Mouse (Mus musculus) heart, postnatal 0 days (tissue): Measurements from ENCODE around the gene Gpr137. TPM values are rescaled to one million over a fixed set of nuclear protein-coding genes. Genes with fewer than 3 reads are reported as not detected.

ENCODE experiments used
- ATAC-seq: fragments of 200-750 bp; cut with Nextera tagmentation; 2 replicates; pipeline ENCODE4 v1.8.0; 2017; ENCODE audit warnings: low read depth, moderate number of reproducible peaks, moderate library complexity; ENCODE audit not compliant: insufficient read depth
- DNase-seq: peaks from one replicate; pipeline ENCODE4 v3.0.0-alpha.2; 2016; ENCODE audit warnings: low spot score
- H3K27ac ChIP-seq: fragments of 300-500 bp; sonication (generic); 2 replicates; pipeline ENCODE4 v1.5.1; 2014; ENCODE audit warnings: low read depth, mild to moderate bottlenecking
- H3K27me3 ChIP-seq: fragments of 300-500 bp; sonication (generic); 2 replicates; pipeline ENCODE4 v1.6.1; 2014; ENCODE audit warnings: low read length, mixed read lengths; ENCODE audit not compliant: control insufficient read depth, insufficient read depth
- H3K36me3 ChIP-seq: fragments of 300-500 bp; sonication (generic); replicated peaks from 2 replicates; pipeline ENCODE4 v1.6.1; 2014; ENCODE audit warnings: low read length, mixed read lengths; ENCODE audit not compliant: control insufficient read depth, insufficient read depth
- H3K4me1 ChIP-seq: fragments of 300-500 bp; sonication (generic); 2 replicates; pipeline ENCODE4 v1.6.1; 2014; ENCODE audit warnings: antibody characterized with exemption; ENCODE audit not compliant: control insufficient read depth, insufficient read depth
- H3K4me2 ChIP-seq: fragments of 300-500 bp; sonication (generic); 2 replicates; pipeline ENCODE4 v1.6.1; 2014; ENCODE audit warnings: low read depth, mild to moderate bottlenecking, low read length, moderate library complexity
- H3K4me3 ChIP-seq: fragments of 300-500 bp; sonication (generic); 2 replicates; pipeline ENCODE4 v1.5.1; 2014; ENCODE audit warnings: low read depth, low read length
- H3K9ac ChIP-seq: fragments of 300-500 bp; sonication (generic); replicated peaks from 2 replicates; pipeline ENCODE4 v1.6.1; 2014; ENCODE audit warnings: low read depth, low read length, mixed read lengths
- H3K9me3 ChIP-seq: fragments of 300-500 bp; sonication (generic); replicated peaks from 2 replicates; pipeline ENCODE4 v1.6.1; 2016; ENCODE audit warnings: low read length; ENCODE audit not compliant: control insufficient read depth
- CTCF ChIP-seq: IDR thresholded peaks from 2 replicates; pipeline ENCODE4 v1.5.1; 2016; ENCODE audit warnings: antibody characterized with exemption, control low read depth, low read depth
- EP300 ChIP-seq: IDR thresholded peaks from 2 replicates; pipeline ENCODE4 v1.6.1; 2016; ENCODE audit warnings: antibody characterized with exemption, low read depth
- WGBS: fragments of 180-500 bp; shearing (Covaris S2); extraction: QIAGEN DNeasy Blood & Tissue Kit; methylation state at CpG from one replicate; pipeline ENCODE4 v1.1.7; 2014; 5-methylcytosine and 5-hydroxymethylcytosine counted together
- polyA plus RNA-seq: library from polyadenylated mRNA; unstranded; fragments of >200 nt; fragmentation: Nextera tagmentation; extraction: Ambion mirVana; gene quantifications from 2 replicates; pipeline ENCODE4 v1.2.1, GENCODE M21; 2015
- total RNA-seq: library from RNA; depleted of rRNA; stranded (reverse); fragments of >200 nt; gene quantifications from 2 replicates; pipeline ENCODE4 v1.2.3, GENCODE M21; 2014; ENCODE audit warnings: low replicate concordance

Gene Gpr137
- total and polyA plus RNA-seq, 2 experiments from 2014 or later, result 16.8 to 46.1 TPM

DNA sequence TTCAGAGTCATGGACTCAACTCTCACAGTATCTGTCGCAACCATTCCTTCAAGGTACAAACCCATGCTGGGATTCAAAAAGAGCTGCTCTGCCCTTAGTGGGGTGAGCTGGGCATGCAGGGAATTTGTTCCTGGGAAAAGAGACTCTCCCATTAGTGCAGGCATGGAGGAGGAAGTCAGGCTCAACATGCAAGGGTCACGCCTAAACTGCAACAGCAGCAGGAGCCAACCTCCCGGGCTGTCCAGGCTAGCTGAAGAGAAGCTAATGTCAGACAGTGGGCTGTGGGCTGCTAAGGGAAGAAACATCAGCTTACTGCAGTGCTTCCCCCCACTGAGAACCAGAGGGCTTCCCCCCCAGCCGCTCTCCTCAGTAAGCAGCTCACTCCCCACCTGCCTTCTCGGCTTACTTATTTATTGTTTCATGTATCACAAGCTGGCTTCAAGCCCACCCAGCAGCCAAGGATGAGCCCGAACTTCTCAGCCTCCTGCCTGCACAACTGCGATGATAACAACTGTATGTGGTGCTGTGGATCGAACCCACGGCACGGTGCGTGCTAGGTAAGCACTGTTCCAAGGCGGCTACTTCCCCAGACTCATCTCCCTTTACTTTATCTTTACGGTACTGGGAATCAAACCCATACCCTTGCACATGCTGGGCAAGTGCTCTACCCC lies 30.1 kb upstream of the Gpr137 start:
- Histone ChIP-seq H3K27ac (no peak overlapping the region), H3K4me1 (peaks cover 21% of the 10 kb centered on the region), H3K4me2 (no peak overlapping the region), H3K9me3 (no peaks in the 10 kb centered on the region), H3K27me3 (no peaks in the 10 kb centered on the region), H3K9ac (no peak overlapping the region), H3K4me3 (no peak overlapping the region), H3K36me3 (peaks cover 3% of the 10 kb centered on the region)
- 79% methylated on average over 13 of the region's 13 CpGs for WGBS
- TF ChIP-seq EP300 (no peak), CTCF (no peak)
- no peak for DNase-seq
- no peak for ATAC-seq

GRCm38 (mm10) chr19:6971644-6972043 lies 29.4 kb upstream of the Gpr137 start:
- H3K4me3 ChIP-seq, result no peak overlapping the region
- H3K4me1 ChIP-seq, result peaks cover 19% of the 10 kb centered on the region
- 41% methylated on average over 6 of the region's 6 CpGs for WGBS
- H3K9me3 ChIP-seq, result no peaks in the 10 kb centered on the region
- TF ChIP-seq EP300 (no peak), CTCF (no peak)
- ATAC-seq (no peak), DNase-seq (no peak)
- H3K27me3 ChIP-seq, result no peaks in the 10 kb centered on the region
- H3K27ac ChIP-seq, result no peak overlapping the region
- H3K36me3 ChIP-seq, result no peaks in the 10 kb centered on the region
- H3K9ac ChIP-seq, result no peak overlapping the region
- no peak overlapping the region for H3K4me2 ChIP-seq

DNA sequence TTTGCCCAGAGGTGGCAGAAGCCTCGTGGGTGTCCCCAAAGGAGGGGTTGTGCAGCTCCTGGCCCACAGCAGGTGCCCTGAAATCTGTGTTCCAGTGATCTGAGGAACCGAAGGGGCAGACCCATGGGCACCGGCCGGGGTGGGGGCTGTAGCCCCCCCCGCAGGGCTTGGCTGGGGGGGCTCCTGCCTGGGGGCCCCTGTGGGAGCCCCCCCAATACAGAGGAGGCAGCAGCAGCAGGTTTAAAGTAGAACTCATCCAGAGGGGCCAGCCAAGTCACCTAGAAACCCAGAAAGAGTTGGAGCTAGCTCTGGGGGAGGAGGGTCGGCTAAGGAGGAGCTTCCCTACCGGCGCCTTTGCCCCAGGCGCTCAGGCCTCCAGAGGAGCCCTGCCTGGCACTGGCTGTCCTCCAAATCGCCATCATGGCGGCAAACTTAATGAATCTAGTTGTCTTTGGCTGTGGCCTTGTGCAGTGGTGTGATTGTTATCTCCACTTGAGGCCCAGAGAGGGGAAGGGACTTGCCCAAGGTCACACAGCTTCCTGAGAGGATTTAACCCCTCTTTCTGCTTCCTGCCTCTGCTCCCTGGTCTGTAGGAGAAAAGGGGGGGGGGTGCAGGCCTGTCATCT lies 28.3 kb upstream of the Gpr137 start:
- Histone ChIP-seq H3K27ac (no peak overlapping the region), H3K4me2 (0 out of 2 replicates have a peak overlapping the region, but pooled peaks have one; percentile 81), H3K9ac (no peak overlapping the region), H3K36me3 (peaks cover 10% of the 10 kb centered on the region), H3K9me3 (no peaks in the 10 kb centered on the region), H3K4me3 (peak overlapping the region; percentile 67), H3K27me3 (no peaks in the 10 kb centered on the region), H3K4me1 (peaks cover 14% of the 10 kb centered on the region; the same call in 1 of the 2 replicates)
- TF ChIP-seq EP300 (no peak), CTCF (no peak)
- DNase-seq (no peak), ATAC-seq (no peak)
- 29% methylated on average over 11 of the region's 11 CpGs for WGBS

DNA sequence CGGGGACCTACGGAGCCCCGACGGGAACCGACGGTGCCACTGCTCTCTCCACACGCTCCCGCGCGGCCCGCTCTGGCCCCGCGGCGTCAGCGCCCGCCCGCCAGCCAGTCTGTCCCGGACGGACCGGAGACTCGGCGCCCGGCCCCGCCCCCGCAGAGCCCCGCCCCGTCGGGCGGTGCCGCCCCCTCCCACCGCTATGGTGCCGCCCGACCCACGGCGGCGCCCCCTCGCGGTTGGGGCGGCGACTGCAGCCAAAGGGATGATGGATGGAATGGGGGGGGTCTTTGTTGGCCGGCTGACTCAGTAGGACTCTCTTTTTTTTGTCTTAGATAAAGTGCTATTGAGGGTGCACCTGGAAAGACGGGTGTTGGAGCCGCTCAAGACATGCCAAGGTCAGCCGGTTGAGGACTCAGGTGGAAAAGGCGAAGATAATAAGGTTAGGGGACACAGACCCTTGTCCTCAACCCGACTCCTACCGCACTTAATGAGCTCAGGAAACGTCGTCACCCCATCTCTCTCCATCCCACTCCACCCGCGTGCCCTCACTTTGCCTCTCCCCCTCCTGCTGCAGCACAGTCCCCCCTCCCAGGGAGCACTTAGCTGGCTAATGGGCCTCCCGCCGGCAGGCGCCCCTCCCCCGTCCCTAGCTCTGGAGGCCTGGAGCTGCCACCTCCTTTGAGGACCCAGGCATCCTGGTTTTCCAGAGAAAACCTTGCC lies 27.5 kb upstream of the Gpr137 start:
- TF ChIP-seq CTCF (peak; percentile 65), EP300 (no peak)
- Histone ChIP-seq H3K36me3 (peaks cover 17% of the 10 kb centered on the region), H3K4me2 (peak overlapping the region; percentile 81), H3K9me3 (no peaks in the 10 kb centered on the region), H3K9ac (peak overlapping the region; percentile 56; the same call in 1 of the 2 replicates), H3K27ac (no peak overlapping the region), H3K4me1 (peaks cover 14% of the 10 kb centered on the region; the same call in 1 of the 2 replicates), H3K27me3 (no peaks in the 10 kb centered on the region), H3K4me3 (peak overlapping the region; percentile 67)
- peak; percentile 45 for DNase-seq
- 1% methylated on average over 49 of the region's 55 CpGs for WGBS
- peak; percentile 66 for ATAC-seq

GRCm38 (mm10) chr19:6969291-6969664 lies 27.0 kb upstream of the Gpr137 start:
- no peak overlapping the region for H3K27ac ChIP-seq
- WGBS, result 2% methylated on average over 13 of the region's 20 CpGs
- TF ChIP-seq EP300 (no peak), CTCF (no peak)
- peaks cover 23% of the 10 kb centered on the region for H3K36me3 ChIP-seq
- H3K27me3 ChIP-seq, result no peaks in the 10 kb centered on the region
- no peaks in the 10 kb centered on the region for H3K9me3 ChIP-seq
- H3K4me2 ChIP-seq, result peak overlapping the region; percentile 81
- peaks cover 14% of the 10 kb centered on the region; the same call in 1 of the 2 replicates for H3K4me1 ChIP-seq
- peak overlapping the region; percentile 56; the same call in 1 of the 2 replicates for H3K9ac ChIP-seq
- ATAC-seq (no peak; the same call in 1 of the 2 replicates), DNase-seq (no peak)
- peak overlapping the region; percentile 67 for H3K4me3 ChIP-seq
